Mouse (Mus musculus) C2C12 (cell line): Measurements from ENCODE around the gene Lsamp. TPM values are rescaled to one million over a fixed set of nuclear protein-coding genes. Genes with fewer than 3 reads are reported as not detected.

ENCODE experiments used
- H3K27me3 ChIP-seq: one replicate; pipeline ENCODE4 v1.6.1; 2011; ENCODE audit not compliant: control insufficient read depth, insufficient read depth, insufficient read length
- H3K36me3 ChIP-seq: one replicate; pipeline ENCODE4 v1.6.1; 2011; ENCODE audit not compliant: control insufficient read depth, insufficient read depth
- H3K4me3 ChIP-seq: one replicate; pipeline ENCODE4 v1.5.1; 2011; ENCODE audit warnings: mild to moderate bottlenecking, control low read depth; ENCODE audit not compliant: poor library complexity, insufficient read depth, severe bottlenecking
- H3K79me2 ChIP-seq: one replicate; pipeline ENCODE4 v1.6.1; 2011; ENCODE audit not compliant: control insufficient read depth, insufficient read depth
- H3K79me3 ChIP-seq: one replicate; pipeline ENCODE4 v1.6.1; 2011; ENCODE audit warnings: low read depth, control low read depth
- H3ac ChIP-seq: one replicate; pipeline ENCODE3; 2011; ENCODE audit warnings: low read depth; ENCODE audit not compliant: control insufficient read depth, insufficient read length
- CEBPB ChIP-seq: IDR thresholded peaks from one replicate; pipeline ENCODE4 v1.6.1; 2011; ENCODE audit warnings: low read depth, mild to moderate bottlenecking, control low read depth, moderate library complexity
- CTCF ChIP-seq: IDR thresholded peaks from one replicate; pipeline ENCODE4 v1.5.1; 2011; ENCODE audit not compliant: control insufficient read depth, insufficient read depth, insufficient read length
- FOSL1 ChIP-seq: IDR thresholded peaks from one replicate; pipeline ENCODE4 v1.8.0; 2011; ENCODE audit warnings: mild to moderate bottlenecking, low read length; ENCODE audit not compliant: poor library complexity, insufficient read depth, severe bottlenecking
- MAX ChIP-seq: IDR thresholded peaks from one replicate; pipeline ENCODE4 v1.6.1; 2011; ENCODE audit warnings: mild to moderate bottlenecking, control low read depth
- MYOD1 ChIP-seq: IDR thresholded peaks from one replicate; pipeline ENCODE4 v1.6.1; 2011; ENCODE audit warnings: low read depth; ENCODE audit not compliant: control insufficient read depth, insufficient read length
- MYOG ChIP-seq: IDR thresholded peaks from one replicate; pipeline ENCODE4 v1.6.1; 2011; ENCODE audit not compliant: control insufficient read depth, insufficient read length; ENCODE audit errors: extremely low read depth
- USF1 ChIP-seq: IDR thresholded peaks from one replicate; pipeline ENCODE4 v1.6.1; 2011; ENCODE audit warnings: low read depth, mild to moderate bottlenecking, control low read depth, moderate library complexity
- polyA plus RNA-seq: library from polyadenylated mRNA; unstranded; fragments of >200 nt; fragmentation: generic; extraction: Trizol; gene quantifications from one replicate; pipeline ENCODE4 v1.2.1, GENCODE M21; 2012; ENCODE audit warnings: missing spikeins

Lsamp gene
- polyA plus RNA-seq, 1 experiment: not detected

DNA sequence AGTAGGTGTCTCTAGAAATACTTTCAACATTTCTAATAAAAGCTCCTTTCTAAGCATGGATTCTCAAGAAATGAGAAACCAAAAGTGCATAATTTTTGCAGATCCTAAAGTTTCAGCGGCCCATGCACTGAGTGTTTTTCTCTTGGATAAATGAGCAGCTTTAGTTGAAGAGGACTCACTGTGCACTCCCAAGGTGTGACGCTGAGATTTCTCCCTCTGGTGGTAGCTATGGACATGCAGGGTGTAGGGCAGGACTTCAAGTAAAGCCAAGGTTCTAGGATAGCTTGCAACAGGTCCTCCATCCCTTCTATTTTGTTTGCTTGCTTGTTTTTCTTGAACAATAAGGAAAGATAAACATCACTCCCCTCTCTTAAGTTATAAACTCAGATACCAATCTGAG is 1558.5 kb downstream of the Lsamp start:
- H3K4me3 ChIP-seq: no peak overlapping the region
- H3ac ChIP-seq: no peak overlapping the region
- no peaks in the 10 kb centered on the region for H3K27me3 ChIP-seq
- TF ChIP-seq MYOD1 (no peak), MYOG (no peak), FOSL1 (no peak), CEBPB (no peak), MAX (no peak), USF1 (no peak), CTCF (no peak)
- H3K79me3 ChIP-seq: no peaks in the 10 kb centered on the region
- no peaks in the 10 kb centered on the region for H3K79me2 ChIP-seq
- no peaks in the 10 kb centered on the region for H3K36me3 ChIP-seq

DNA sequence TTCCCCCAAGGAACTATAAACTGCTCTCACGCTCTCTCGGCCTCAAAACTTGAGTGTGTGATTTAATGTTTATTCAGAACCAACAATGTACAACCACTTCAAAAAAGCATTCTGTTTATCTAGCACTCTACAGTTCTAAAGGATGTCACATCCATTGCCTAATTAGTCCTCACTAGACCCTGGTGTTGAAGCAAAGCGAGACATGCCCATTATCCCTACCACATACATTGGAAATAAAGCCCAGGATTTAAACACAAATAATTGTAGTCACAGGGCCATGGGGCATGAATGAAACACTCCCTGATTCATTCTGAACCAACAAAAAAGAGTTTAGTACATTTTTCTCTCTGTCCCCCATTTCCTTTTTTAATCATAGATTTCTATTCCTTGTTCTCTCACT is 1567.0 kb downstream of the Lsamp start:
- no peak overlapping the region for H3K4me3 ChIP-seq
- H3ac ChIP-seq: no peak overlapping the region
- TF ChIP-seq CTCF (no peak), MYOD1 (no peak), MAX (no peak), CEBPB (no peak), FOSL1 (no peak), USF1 (no peak), MYOG (no peak)
- H3K27me3 ChIP-seq: no peaks in the 10 kb centered on the region
- H3K79me2 ChIP-seq: no peaks in the 10 kb centered on the region
- no peaks in the 10 kb centered on the region for H3K79me3 ChIP-seq
- no peaks in the 10 kb centered on the region for H3K36me3 ChIP-seq

DNA sequence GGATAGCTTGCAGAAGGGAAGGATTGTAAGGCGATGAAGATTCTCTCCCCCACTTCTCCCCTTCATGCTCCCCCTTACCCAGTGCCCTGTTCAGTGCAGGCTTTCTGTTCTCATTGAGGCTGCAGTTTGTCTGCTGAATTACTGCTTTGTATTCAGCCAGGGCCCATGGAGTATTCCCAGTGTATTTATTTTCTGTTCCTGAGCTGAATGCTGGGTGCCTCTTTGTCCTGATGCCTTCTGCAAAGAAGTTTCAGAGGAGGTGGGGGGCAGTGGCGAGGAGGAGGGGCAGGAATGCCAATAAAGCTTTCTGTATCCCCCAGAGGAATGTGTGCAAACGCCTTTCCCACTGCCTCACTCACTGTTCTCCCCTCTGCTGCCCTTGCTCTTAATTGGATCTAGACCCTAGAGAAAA is 1567.7 kb downstream of the Lsamp start:
- TF ChIP-seq CEBPB (no peak), MYOG (no peak), MAX (no peak), USF1 (no peak), CTCF (no peak), MYOD1 (no peak), FOSL1 (no peak)
- Histone ChIP-seq H3K27me3 (no peaks in the 10 kb centered on the region), H3K79me2 (no peaks in the 10 kb centered on the region), H3ac (no peak overlapping the region), H3K36me3 (no peaks in the 10 kb centered on the region), H3K4me3 (no peak overlapping the region), H3K79me3 (no peaks in the 10 kb centered on the region)

DNA sequence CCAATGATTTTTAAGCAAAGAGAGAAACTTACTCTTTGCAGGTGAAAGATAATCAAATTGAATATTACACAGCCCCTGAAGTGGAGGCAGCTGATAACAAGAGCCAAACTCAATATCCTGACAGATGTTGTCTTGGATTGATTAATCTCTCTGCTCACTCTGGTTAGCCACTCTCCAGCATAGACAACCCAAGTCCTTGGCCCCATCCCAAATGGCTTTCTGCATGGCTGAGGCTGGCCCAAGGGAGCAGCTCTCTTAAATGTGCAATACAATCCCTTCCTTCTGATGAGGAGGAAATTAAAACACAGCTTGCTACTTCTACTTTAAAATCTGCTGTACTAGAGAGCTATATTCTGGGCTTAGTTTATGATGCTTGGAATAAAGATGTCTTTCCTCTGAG is 1572.9 kb downstream of the Lsamp start:
- Histone ChIP-seq H3K79me3 (no peaks in the 10 kb centered on the region), H3K4me3 (no peak overlapping the region), H3ac (no peak overlapping the region), H3K36me3 (no peaks in the 10 kb centered on the region), H3K79me2 (no peaks in the 10 kb centered on the region), H3K27me3 (no peaks in the 10 kb centered on the region)
- TF ChIP-seq MYOD1 (no peak), MYOG (no peak), MAX (no peak), USF1 (no peak), CEBPB (no peak), CTCF (no peak), FOSL1 (no peak)

DNA sequence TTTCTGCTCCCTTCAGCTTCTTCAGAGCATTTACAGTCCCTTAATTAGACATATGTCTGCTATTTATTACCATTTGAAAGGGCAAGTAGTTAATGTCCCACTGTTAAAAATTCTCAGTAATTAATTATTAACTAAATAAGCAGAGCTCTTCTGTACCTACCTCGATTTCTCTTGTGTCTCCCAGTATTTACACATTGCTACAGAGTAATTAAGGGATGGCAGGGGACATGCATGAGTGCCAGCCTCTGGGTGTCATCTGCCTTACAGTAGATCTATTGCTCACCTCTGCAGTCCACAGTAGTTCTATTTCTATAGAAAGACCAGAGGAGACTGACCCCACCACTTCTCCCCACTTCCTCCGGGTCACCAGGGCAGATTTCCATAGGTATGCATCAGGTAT is 1581.1 kb downstream of the Lsamp start:
- no peak overlapping the region for H3ac ChIP-seq
- no peaks in the 10 kb centered on the region for H3K36me3 ChIP-seq
- H3K27me3 ChIP-seq: no peaks in the 10 kb centered on the region
- H3K79me2 ChIP-seq: no peaks in the 10 kb centered on the region
- TF ChIP-seq CTCF: no peak
- no peak for TF ChIP-seq MYOD1
- TF ChIP-seq MAX: no peak
- TF ChIP-seq CEBPB: no peak
- TF ChIP-seq FOSL1: no peak
- TF ChIP-seq MYOG: no peak
- no peak for TF ChIP-seq USF1
- no peaks in the 10 kb centered on the region for H3K79me3 ChIP-seq
- H3K4me3 ChIP-seq: no peak overlapping the region

DNA sequence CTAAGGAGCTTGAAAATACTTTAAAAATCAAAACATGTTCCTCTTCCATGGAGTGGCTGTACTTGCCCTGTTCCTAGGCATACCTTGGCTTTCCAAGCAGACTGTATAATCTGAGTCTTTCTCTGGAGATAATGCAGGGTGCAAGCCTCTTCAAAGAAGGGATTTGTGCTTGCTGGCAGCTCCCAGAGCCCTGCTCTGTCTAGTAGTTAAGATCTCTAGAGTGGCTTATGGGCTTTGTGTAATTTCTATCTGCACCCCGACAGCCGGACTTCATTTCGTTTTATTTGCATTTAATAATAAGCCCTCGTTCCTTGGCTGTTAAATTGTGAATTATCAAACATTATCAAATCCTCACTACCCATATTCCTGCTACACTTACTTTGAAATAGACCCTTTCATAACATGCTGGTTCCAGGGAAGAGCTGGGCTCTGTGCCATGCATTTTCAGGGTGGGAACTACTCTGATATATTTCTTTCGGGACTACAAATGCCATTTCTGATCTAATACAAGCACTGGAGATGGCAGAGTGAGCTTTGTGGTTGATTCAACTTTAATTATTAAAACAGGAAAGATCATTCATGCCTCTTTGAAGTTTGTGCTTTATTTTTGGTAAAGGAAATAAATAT is 1604.6 kb downstream of the Lsamp start:
- TF ChIP-seq MYOG: no peak
- no peak for TF ChIP-seq MAX
- no peak for TF ChIP-seq CEBPB
- TF ChIP-seq FOSL1: no peak
- TF ChIP-seq CTCF: no peak
- TF ChIP-seq MYOD1: no peak
- no peak for TF ChIP-seq USF1
- H3K27me3 ChIP-seq: no peaks in the 10 kb centered on the region
- no peaks in the 10 kb centered on the region for H3K36me3 ChIP-seq
- H3ac ChIP-seq: no peak overlapping the region
- no peaks in the 10 kb centered on the region for H3K79me2 ChIP-seq
- H3K79me3 ChIP-seq: no peaks in the 10 kb centered on the region
- H3K4me3 ChIP-seq: no peak overlapping the region
